Mouse (Mus musculus) kidney, embryonic 16.5 days (tissue): ENCODE results near the gene Mtmr11. TPM values are rescaled to one million over a fixed set of nuclear protein-coding genes. Genes with fewer than 3 reads are reported as not detected.

Experiments
- ATAC-seq: fragments of 200-750 bp; cut with Nextera tagmentation; 2 replicates; pipeline ENCODE4 v1.8.0; 2017; ENCODE audit warnings: moderate TSS enrichment; ENCODE audit not compliant: low FRiP score, low TSS enrichment
- H3K27ac ChIP-seq: fragments of 300-500 bp; sonication (generic); 2 replicates; pipeline ENCODE4 v1.5.1; 2014; ENCODE audit warnings: low read length
- H3K27me3 ChIP-seq: fragments of 300-500 bp; sonication (generic); 2 replicates; pipeline ENCODE4 v1.6.1; 2014; ENCODE audit warnings: low read length, control low read depth, mixed read lengths; ENCODE audit not compliant: insufficient read depth
- H3K36me3 ChIP-seq: fragments of 300-500 bp; sonication (generic); 2 replicates; pipeline ENCODE4 v1.6.1; 2014; ENCODE audit warnings: low read length, control low read depth, mixed read lengths; ENCODE audit not compliant: insufficient read depth
- H3K4me1 ChIP-seq: fragments of 300-500 bp; sonication (generic); 2 replicates; pipeline ENCODE4 v1.6.1; 2014; ENCODE audit warnings: low read length, control low read depth, mixed read lengths; ENCODE audit not compliant: insufficient read depth
- H3K4me2 ChIP-seq: fragments of 300-500 bp; sonication (generic); replicated peaks from 2 replicates; pipeline ENCODE4 v1.6.1; 2014; ENCODE audit warnings: low read depth, low read length
- H3K4me3 ChIP-seq: fragments of 300-500 bp; sonication (generic); 2 replicates; pipeline ENCODE4 v1.5.1; 2014; ENCODE audit warnings: mild to moderate bottlenecking, low read length
- H3K9ac ChIP-seq: fragments of 300-500 bp; sonication (generic); replicated peaks from 2 replicates; pipeline ENCODE4 v1.6.1; 2014; ENCODE audit warnings: low read length
- H3K9me3 ChIP-seq: fragments of 300-500 bp; sonication (generic); 2 replicates; pipeline ENCODE4 v1.6.1; 2016; ENCODE audit warnings: low read length, control low read depth
- WGBS: fragments of 180-500 bp; shearing (Covaris S2); extraction: QIAGEN DNeasy Blood & Tissue Kit; methylation state at CpG from one replicate; pipeline ENCODE4 v1.1.7; 2014; 5-methylcytosine and 5-hydroxymethylcytosine counted together
- polyA plus RNA-seq: library from polyadenylated mRNA; unstranded; fragments of >200 nt; fragmentation: Nextera tagmentation; extraction: Ambion mirVana; gene quantifications from 2 replicates; pipeline ENCODE4 v1.2.1, GENCODE M21; 2015

Gene Mtmr11
- polyA plus RNA-seq, 1 experiment from 2014 or later: 30.8 TPM

DNA sequence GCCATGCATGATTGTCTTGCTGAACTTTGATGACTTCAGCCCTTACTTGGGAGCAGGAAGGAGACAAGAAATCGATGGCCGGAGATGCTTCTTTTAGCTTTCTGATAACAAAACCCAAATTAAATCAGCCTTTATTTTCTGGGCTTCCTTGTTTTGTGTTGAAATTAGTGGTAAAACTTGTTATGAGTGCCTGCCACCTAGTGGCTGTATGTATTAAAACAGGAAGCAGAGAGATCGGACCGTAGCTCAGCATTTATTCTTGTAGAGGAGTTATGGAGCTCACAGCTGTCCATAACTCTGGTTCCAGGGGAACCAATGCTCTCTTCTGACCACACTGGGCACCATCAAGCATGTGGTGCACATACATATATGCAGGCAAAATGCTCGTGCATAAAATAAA is 13.9 kb upstream of the Mtmr11 start:
- Histone ChIP-seq H3K36me3 (peaks cover 29% of the 10 kb centered on the region; the same call in 1 of the 2 replicates), H3K4me3 (no peak overlapping the region)

DNA sequence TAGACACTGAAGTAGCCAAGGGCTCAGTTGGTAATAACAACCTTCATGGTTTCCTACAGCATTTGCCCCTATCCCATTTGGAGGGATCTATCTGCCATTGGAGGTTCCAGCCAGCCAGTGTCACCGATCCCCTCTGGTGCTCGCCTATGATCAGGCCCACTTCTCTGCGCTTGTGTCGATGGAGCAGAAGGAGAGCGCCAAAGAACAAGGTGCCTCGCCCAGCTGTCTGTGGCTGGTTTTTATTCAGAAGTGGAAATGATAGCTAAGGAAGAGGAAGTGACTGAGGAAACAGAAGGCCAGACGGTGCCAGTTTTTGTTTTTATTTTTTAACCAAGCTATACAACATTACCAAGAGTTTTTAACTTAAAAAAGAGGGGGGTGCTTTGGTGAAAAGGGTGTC is 10.0 kb upstream of the Mtmr11 start:
- Histone ChIP-seq H3K4me2 (no peak overlapping the region), H3K36me3 (peaks cover 47% of the 10 kb centered on the region)
- WGBS: 83% methylated on average over 7 of the region's 7 CpGs

More for the DNA sequence above, 13.9 kb upstream of the Mtmr11 start:
- Histone ChIP-seq H3K9me3 (no peaks in the 10 kb centered on the region), H3K4me2 (no peak overlapping the region), H3K27ac (no peak overlapping the region), H3K27me3 (no peaks in the 10 kb centered on the region), H3K9ac (peak overlapping the region; percentile 48; the same call in 1 of the 2 replicates), H3K4me1 (no peaks in the 10 kb centered on the region)
- 19% methylated on average over 5 of the region's 5 CpGs for WGBS
- ATAC-seq: no peak

DNA sequence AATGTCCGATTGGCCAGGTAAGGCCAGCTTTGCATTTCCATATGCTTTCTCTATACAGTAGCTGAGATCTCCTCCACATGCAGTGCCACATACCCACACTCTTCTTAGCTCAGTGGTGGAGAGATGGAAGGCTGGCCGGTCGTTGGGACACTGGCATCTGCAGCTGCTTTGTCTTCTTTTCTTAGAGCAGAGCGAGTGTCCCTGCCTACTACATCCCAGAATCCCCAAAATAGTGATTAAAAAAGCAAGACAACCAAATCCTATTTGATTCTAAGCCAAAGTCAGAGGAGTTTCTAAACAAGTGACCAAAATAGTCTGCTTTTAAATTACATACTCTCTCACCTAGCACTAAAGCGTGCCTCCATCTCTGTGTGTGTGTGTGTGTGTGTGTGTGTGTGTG is 9.2 kb upstream of the Mtmr11 start:
- H3K27ac ChIP-seq: no peak overlapping the region
- no peak overlapping the region for H3K4me2 ChIP-seq
- no peaks in the 10 kb centered on the region for H3K4me1 ChIP-seq
- H3K9ac ChIP-seq: no peak overlapping the region
- no peak for ATAC-seq
- WGBS: 93% methylated on average over 5 of the region's 5 CpGs
- H3K36me3 ChIP-seq: peaks cover 47% of the 10 kb centered on the region
- H3K4me3 ChIP-seq: no peak overlapping the region
- no peaks in the 10 kb centered on the region for H3K27me3 ChIP-seq
- H3K9me3 ChIP-seq: no peaks in the 10 kb centered on the region

More for the DNA sequence above, 10.0 kb upstream of the Mtmr11 start:
- H3K27ac ChIP-seq: no peak overlapping the region
- H3K9me3 ChIP-seq: no peaks in the 10 kb centered on the region
- no peaks in the 10 kb centered on the region for H3K27me3 ChIP-seq
- no peak overlapping the region for H3K4me3 ChIP-seq
- ATAC-seq: no peak
- no peaks in the 10 kb centered on the region for H3K4me1 ChIP-seq
- no peak overlapping the region for H3K9ac ChIP-seq

DNA sequence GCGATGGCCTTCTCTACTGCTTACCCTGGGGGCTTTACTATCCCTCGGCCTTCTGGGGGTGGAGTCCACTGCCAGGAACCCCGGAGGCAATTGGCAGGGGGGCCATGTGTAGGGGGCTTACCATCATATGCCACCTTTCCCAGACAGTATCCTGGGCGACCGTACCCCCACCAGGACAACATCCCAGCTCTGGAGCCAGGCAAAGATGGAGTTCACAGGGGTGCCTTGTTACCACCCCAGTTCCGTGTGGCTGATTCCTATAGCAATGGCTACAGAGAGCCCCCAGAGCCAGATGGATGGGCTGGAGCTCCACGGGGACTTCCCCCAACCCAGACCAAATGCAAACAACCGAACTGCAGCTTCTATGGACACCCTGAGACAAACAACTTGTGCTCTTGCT is 6.3 kb upstream of the Mtmr11 start:
- no peak overlapping the region for H3K9ac ChIP-seq
- no peak overlapping the region for H3K27ac ChIP-seq
- H3K4me2 ChIP-seq: no peak overlapping the region
- WGBS: 80% methylated on average over 8 of the region's 8 CpGs
- H3K4me3 ChIP-seq: no peak overlapping the region
- ATAC-seq: no peak
- peaks cover 9% of the 10 kb centered on the region for H3K4me1 ChIP-seq
- no peaks in the 10 kb centered on the region for H3K27me3 ChIP-seq
- H3K9me3 ChIP-seq: no peaks in the 10 kb centered on the region
- peaks cover 43% of the 10 kb centered on the region for H3K36me3 ChIP-seq

DNA sequence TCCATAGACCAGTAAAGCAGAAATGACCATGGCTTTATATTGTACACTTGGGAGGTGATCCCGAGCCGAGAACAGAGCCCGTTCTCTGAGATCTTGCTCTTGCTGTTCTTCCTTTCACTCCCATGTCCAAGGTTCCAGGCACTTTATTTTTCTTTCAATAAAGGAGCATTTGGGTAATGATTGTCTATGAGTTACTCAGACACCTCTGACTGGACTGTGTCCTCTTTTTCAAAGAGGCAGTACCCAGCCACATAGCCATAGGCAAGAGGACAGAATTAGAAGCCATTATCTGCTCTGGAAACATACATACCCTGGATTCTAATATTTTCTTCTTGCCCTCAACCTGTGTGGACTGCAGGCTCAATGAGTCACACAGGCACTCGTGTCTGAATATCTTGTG is 2.0 kb upstream of the Mtmr11 start:
- H3K27ac ChIP-seq: peak overlapping the region; percentile 96
- peaks cover 26% of the 10 kb centered on the region for H3K4me1 ChIP-seq
- H3K9ac ChIP-seq: 0 out of 2 replicates have a peak overlapping the region, but pooled peaks have one; percentile 79
- no peak overlapping the region for H3K4me3 ChIP-seq
- 71% methylated on average over 4 of the region's 4 CpGs for WGBS
- H3K4me2 ChIP-seq: peak overlapping the region; percentile 83
- no peaks in the 10 kb centered on the region for H3K27me3 ChIP-seq
- H3K9me3 ChIP-seq: no peaks in the 10 kb centered on the region
- no peak for ATAC-seq
- H3K36me3 ChIP-seq: peaks cover 16% of the 10 kb centered on the region

DNA sequence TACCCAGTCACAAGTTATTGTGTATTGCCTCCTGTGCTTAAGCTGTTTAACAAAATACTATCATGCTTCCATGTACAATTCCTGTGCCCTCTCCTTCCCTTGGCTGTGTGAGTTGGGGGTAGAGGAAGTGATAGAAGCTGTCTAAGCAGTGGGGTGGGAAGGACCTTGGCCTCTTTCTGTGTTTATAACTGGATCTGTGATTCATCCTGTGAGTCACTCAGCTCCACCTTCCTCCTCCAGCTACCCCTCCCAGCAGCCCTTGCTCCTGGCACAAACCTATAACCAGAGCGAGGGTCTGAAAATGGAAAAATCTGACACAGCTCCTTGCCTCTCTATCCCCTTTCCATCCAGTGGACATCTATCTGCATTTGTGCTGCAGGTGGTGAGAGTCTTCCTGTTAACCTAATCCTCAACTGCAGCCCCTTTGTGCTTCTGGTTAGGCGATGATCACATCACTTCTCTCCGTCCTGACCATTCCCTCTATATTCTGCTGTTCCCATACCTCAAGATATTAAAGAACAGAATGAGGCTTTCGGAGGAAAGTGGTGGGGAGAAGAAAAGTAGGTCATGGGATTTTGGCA is 1.5 kb upstream of the Mtmr11 start:
- Histone ChIP-seq H3K4me3 (peak overlapping the region; percentile 73), H3K27ac (peak overlapping the region; percentile 96), H3K4me2 (peak overlapping the region; percentile 83), H3K9me3 (no peaks in the 10 kb centered on the region), H3K27me3 (no peaks in the 10 kb centered on the region), H3K9ac (peak overlapping the region; percentile 79), H3K4me1 (peaks cover 26% of the 10 kb centered on the region), H3K36me3 (peaks cover 15% of the 10 kb centered on the region)
- 43% methylated on average over 4 of the region's 4 CpGs for WGBS
- peak; percentile 70 for ATAC-seq

DNA sequence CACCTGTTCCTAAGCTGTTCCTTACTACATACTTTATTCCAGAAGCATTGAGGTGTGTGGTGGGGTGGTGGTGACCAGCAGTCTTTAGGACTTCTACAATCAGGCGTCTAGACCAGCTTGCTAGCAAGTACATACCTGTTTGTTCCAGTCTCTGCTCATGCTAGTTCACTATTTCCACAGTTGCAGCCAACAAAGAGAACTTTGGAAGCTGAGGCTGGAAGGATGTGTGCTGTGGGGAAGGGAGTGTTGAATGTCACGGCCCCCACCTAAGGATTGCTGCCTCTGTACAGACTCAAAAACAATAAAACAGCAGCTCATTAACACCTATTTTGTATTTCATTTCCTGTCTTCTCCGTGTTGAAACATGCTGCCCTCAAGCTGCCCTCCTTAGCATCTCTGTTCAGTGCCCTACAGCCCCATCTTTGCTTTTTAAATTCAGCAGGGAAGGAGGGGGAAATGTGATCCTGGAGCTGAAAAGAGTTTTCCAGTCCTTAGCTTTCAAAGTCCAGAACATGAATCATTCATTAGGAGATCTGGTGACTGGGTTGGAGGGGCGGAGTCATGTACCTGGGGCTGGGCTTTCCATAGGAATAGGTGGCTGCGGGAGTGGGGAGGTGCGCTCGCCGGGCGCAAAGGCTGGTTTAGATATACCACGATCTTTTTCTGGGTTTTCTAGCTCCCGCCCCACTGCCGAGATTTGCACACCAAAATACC is 844 bp upstream of the Mtmr11 start:
- Histone ChIP-seq H3K4me3 (peak overlapping the region; percentile 73), H3K9me3 (no peaks in the 10 kb centered on the region), H3K36me3 (peaks cover 11% of the 10 kb centered on the region; the same call in 1 of the 2 replicates), H3K27ac (peak overlapping the region; percentile 96), H3K4me1 (peaks cover 26% of the 10 kb centered on the region), H3K27me3 (no peaks in the 10 kb centered on the region), H3K4me2 (peak overlapping the region; percentile 83), H3K9ac (peak overlapping the region; percentile 79)
- under 1% methylated on average over 12 of the region's 12 CpGs for WGBS
- ATAC-seq: peak; percentile 84

DNA sequence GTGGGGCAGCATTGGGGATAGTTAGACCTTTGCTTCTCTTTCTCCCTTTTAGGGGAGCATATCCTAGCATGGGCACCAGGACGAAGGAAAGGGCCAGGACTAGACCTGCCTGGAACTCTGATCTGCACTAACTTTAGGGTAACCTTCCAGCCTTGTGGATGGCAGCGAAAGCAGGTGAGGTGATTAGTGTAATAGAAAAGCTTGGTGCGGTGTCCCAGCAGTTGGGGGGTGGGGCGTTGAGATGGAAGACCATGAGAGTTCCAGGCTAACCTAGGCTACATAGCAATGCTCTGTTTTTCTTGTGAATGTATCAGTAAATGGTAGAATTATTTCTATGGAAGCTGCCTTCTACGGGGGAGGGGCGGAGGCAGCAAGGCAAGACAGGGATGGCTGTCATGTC is 1.2 kb downstream of the Mtmr11 start:
- peak overlapping the region; percentile 96; the same call in 1 of the 2 replicates for H3K27ac ChIP-seq
- peaks cover 26% of the 10 kb centered on the region for H3K4me1 ChIP-seq
- peaks cover 11% of the 10 kb centered on the region; the same call in 1 of the 2 replicates for H3K36me3 ChIP-seq
- no peak for ATAC-seq
- no peaks in the 10 kb centered on the region for H3K27me3 ChIP-seq
- peak overlapping the region; percentile 83 for H3K4me2 ChIP-seq
- 90% methylated on average over 6 of the region's 6 CpGs for WGBS
- no peaks in the 10 kb centered on the region for H3K9me3 ChIP-seq
- peak overlapping the region; percentile 73 for H3K4me3 ChIP-seq
- peak overlapping the region; percentile 79; the same call in 1 of the 2 replicates for H3K9ac ChIP-seq

DNA sequence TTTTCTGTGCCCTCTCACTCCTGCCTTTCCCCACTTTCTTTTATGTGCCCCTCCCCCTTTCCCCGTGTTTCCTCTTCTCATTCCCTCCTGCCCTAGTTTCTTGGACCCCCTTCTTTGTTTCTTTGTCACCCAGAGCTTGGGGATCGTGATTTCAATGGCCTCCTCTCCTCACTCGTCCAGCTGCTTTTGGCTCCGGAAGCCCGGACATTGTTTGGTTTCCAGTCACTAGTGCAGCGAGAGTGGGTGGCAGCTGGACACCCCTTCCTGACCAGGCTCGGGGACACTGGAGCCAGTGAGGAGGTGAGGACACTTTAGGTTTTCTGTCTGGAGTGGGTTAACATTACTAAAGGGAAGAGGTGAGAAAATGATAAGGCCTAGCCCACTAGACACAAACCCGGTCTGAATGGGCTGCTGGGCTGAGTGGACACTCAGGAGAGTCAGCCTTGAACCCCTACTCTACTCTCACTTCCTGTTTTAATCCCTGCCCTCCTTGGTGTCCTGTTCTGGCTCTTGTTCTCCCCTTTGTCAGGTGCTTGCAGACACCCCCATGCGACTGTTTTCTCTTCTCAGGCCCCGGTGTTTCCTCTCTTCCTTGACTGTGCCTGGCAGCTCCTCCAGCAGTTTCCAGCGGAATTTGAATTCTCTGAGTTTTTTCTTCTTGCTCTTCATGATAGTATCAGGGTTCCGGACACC is 6.8 kb downstream of the Mtmr11 start:
- Histone ChIP-seq H3K36me3 (peaks cover 18% of the 10 kb centered on the region; the same call in 1 of the 2 replicates), H3K9me3 (no peaks in the 10 kb centered on the region), H3K9ac (no peak overlapping the region), H3K4me1 (peaks cover 17% of the 10 kb centered on the region), H3K4me2 (no peak overlapping the region), H3K27me3 (no peaks in the 10 kb centered on the region), H3K27ac (no peak overlapping the region), H3K4me3 (no peak overlapping the region)
- 68% methylated on average over 12 of the region's 12 CpGs for WGBS
- ATAC-seq: no peak
